Mouse (Mus musculus) heart, adult 2 months (tissue): ENCODE results near the gene Klk10. TPM values are rescaled to one million over a fixed set of nuclear protein-coding genes. Genes with fewer than 3 reads are reported as not detected.

Source experiments
- DNase-seq, 2 experiments: peaks; one replicate each; pipeline ENCODE4 v3.0.0; 2021
- H3K27ac ChIP-seq: fragments of 200-600 bp; 2 replicates; pipeline ENCODE4 v1.8.1; 2022
- H3K27me3 ChIP-seq: fragments of 200-500 bp; 2 replicates; pipeline ENCODE4 v1.6.1; 2012; ENCODE audit warnings: mild to moderate bottlenecking, low read length, inconsistent platforms, mixed read lengths; ENCODE audit not compliant: control insufficient read depth, insufficient read depth
- H3K36me3 ChIP-seq: fragments of 200-500 bp; 2 replicates; pipeline ENCODE4 v1.6.1; 2012; ENCODE audit warnings: low read length, inconsistent platforms; ENCODE audit not compliant: control insufficient read depth, insufficient read depth
- H3K4me1 ChIP-seq: fragments of 200-500 bp; 2 replicates; pipeline ENCODE4 v1.6.1; 2011; ENCODE audit warnings: low read length; ENCODE audit not compliant: control insufficient read depth, insufficient read depth
- H3K4me3 ChIP-seq: fragments of 200-600 bp; 2 replicates; pipeline ENCODE4 v1.8.1; 2022
- H3K79me2 ChIP-seq: fragments of 200-500 bp; replicated peaks from 2 replicates; pipeline ENCODE4 v1.6.1; 2012; ENCODE audit warnings: mild to moderate bottlenecking, inconsistent platforms, low read length, moderate library complexity, mixed read lengths; ENCODE audit not compliant: control insufficient read depth, insufficient read depth
- H3K9ac ChIP-seq: fragments of 200-500 bp; 2 replicates; pipeline ENCODE4 v1.6.1; 2012; ENCODE audit warnings: low read depth, mild to moderate bottlenecking, control low read depth, inconsistent platforms, low read length, mixed read lengths
- CTCF ChIP-seq: fragments of 200-600 bp; IDR thresholded peaks from 2 replicates; pipeline ENCODE4 v1.8.1; 2022; ENCODE audit warnings: antibody characterized with exemption, mild to moderate bottlenecking, moderate library complexity
- EP300 ChIP-seq: fragments of 200-500 bp; IDR thresholded peaks from 2 replicates; pipeline ENCODE4 v1.6.1; 2011; ENCODE audit warnings: low read depth, low read length, control low read depth; ENCODE audit not compliant: insufficient read depth
- POLR2A ChIP-seq: fragments of 200-500 bp; IDR thresholded peaks from 2 replicates; pipeline ENCODE4 v1.6.1; 2011; ENCODE audit warnings: mild to moderate bottlenecking, low read depth, low read length, control low read depth; ENCODE audit not compliant: insufficient read depth
- WGBS: fragments of 180-500 bp; shearing (Covaris S2); methylation state at CpG from one replicate; pipeline ENCODE4 v1.1.7; 2018; 5-methylcytosine and 5-hydroxymethylcytosine counted together
- intact Hi-C: fragments of 180-260 bp; cut with DNase I; formaldehyde crosslinking; loops from one replicate; pipeline ENCODE4 v1.15.1; 2025
- polyA plus RNA-seq: library from polyadenylated mRNA; depleted of rRNA; stranded (reverse); fragments of >200 nt; gene quantifications from 2 replicates; pipeline ENCODE4 v1.2.3, GENCODE M21; 2012; rRNA removed
- total RNA-seq, 2 experiments: library from RNA; stranded (reverse); gene quantifications; 2 replicates each; pipeline ENCODE4 v1.2.3; 2021

Klk10 gene
- total and polyA plus RNA-seq, 3 experiments = 0.27 to 1.8 (median 0.65) TPM

GRCm38 (mm10) chr7:43816746-43817145 lies 35.9 kb downstream of the Klk10 start:
- no peaks in the 10 kb centered on the region for H3K27me3 ChIP-seq
- no peak overlapping the region for H3K4me3 ChIP-seq
- H3K4me1 ChIP-seq = no peaks in the 10 kb centered on the region
- TF ChIP-seq CTCF (no peak), POLR2A (no peak), EP300 (no peak)
- no peaks in the 10 kb centered on the region for H3K79me2 ChIP-seq
- H3K36me3 ChIP-seq = no peaks in the 10 kb centered on the region
- H3K27ac ChIP-seq = no peak overlapping the region
- no peak overlapping the region for H3K9ac ChIP-seq
- DNase-seq = no peak
- intact Hi-C loops = no loop called here

- no peaks in the 10 kb centered on the region for H3K27me3 ChIP-seq
- TF ChIP-seq CTCF (no peak), EP300 (no peak), POLR2A (no peak)
Observed at GRCm38 (mm10) chr7:43821581-43821980, 40.7 kb downstream of the Klk10 start.

DNA sequence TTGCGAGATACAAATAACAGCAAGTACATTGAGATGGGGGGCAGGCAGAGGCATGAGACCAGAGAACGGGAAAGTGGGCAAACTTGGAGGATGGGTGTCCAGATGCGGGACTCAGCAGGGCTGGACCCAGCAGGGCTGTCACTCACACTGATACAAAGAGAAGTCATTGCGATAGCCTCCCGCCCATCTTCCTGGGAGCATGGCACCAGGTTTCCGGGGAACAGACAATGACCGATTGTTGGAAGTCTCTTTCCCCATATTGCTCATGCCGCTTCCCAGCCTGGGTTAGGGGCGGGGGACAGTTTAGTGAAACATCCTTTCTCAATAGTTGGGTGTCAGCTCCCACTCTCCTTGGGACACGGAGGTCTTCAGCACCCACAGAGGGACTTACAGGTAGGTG lies 43.4 kb downstream of the Klk10 start, which contains the start of gene Klk6:
TSS of gene Klk6 (plus strand) at position 301 of the 400 bp plus-strand sequence.
- H3K4me1 ChIP-seq = no peaks in the 10 kb centered on the region
- no peak within 1 kb of the TSS for H3K4me3 ChIP-seq
- no peaks in the 10 kb centered on the region for H3K36me3 ChIP-seq
- no peak within 1 kb of the TSS for H3K9ac ChIP-seq
- H3K27ac ChIP-seq = no peak within 1 kb of the TSS
- DNase-seq = peak in 1 of 2 experiments; percentile 7
- H3K27me3 ChIP-seq = no peaks in the 10 kb centered on the region
- WGBS = 78% methylated on average over 10 of the region's 10 CpGs
- intact Hi-C loops = no loop called here
- no peak for TF ChIP-seq CTCF
- no peak for TF ChIP-seq POLR2A
- no peak for TF ChIP-seq EP300
- no peaks in the 10 kb centered on the region for H3K79me2 ChIP-seq

More at GRCm38 (mm10) chr7:43821581-43821980, 40.7 kb downstream of the Klk10 start:
- Histone ChIP-seq H3K9ac (no peak overlapping the region), H3K79me2 (no peaks in the 10 kb centered on the region), H3K4me3 (no peak overlapping the region), H3K36me3 (no peaks in the 10 kb centered on the region), H3K4me1 (no peaks in the 10 kb centered on the region), H3K27ac (no peak overlapping the region)
- peak in 1 of 2 experiments; percentile 8 for DNase-seq
- intact Hi-C loops = no loop called here
- WGBS = 58% methylated on average over 7 of the region's 7 CpGs

DNA sequence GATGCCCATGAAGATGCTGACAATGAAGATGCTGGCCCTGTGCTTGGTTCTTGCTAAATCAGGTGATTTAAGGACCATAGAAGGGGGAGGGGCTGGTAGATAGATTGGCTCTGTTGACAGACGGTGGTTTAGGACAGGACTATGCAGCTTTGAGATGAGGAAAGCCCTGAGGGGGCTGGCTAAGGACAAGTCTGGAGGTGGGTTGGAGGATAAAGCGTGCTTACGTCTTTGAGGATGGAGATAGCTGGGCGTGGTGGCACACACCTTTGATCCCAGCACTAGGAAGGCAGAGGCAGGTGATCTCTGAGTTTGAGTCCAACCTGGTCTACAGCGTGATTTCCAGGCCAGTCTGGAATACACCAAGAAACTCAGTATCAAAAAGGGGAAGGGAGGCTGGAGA lies 45.2 kb downstream of the Klk10 start:
- Histone ChIP-seq H3K36me3 (no peaks in the 10 kb centered on the region), H3K4me3 (no peak overlapping the region), H3K4me1 (no peaks in the 10 kb centered on the region), H3K79me2 (no peaks in the 10 kb centered on the region), H3K27ac (no peak overlapping the region), H3K9ac (no peak overlapping the region), H3K27me3 (no peaks in the 10 kb centered on the region)
- peak in 1 of 2 experiments; percentile 9 for DNase-seq
- intact Hi-C loops = no loop called here
- TF ChIP-seq EP300 (no peak), POLR2A (no peak), CTCF (no peak)
- 79% methylated on average over 5 of the region's 5 CpGs for WGBS

DNA sequence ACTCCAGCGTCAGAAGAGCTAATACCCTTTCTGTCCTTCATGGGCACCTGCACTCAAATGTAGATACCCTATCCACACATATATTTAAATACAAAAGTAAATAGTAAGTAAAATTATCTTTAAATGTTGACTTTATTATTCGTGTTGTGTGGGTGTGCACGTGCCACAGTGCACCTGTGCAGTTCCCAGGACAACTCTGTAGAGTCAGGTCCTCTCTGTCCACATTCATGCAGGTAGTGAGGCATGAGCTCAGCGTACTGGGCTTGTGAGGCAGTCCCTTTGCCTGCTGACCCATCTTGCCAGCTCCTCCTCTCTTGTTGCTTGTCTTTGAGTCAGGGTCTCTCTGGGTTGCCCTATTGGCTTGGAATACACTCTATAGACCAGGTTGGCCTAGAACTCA lies 46.9 kb downstream of the Klk10 start:
- no peak for TF ChIP-seq EP300
- no peak for TF ChIP-seq CTCF
- no peak overlapping the region for H3K4me3 ChIP-seq
- H3K9ac ChIP-seq = no peak overlapping the region
- H3K27me3 ChIP-seq = no peaks in the 10 kb centered on the region
- 78% methylated on average over 4 of the region's 4 CpGs for WGBS
- H3K36me3 ChIP-seq = no peaks in the 10 kb centered on the region
- H3K27ac ChIP-seq = no peak overlapping the region
- H3K79me2 ChIP-seq = no peaks in the 10 kb centered on the region
- intact Hi-C loops = no loop called here
- DNase-seq = peak in 1 of 2 experiments; percentile 0
- no peaks in the 10 kb centered on the region for H3K4me1 ChIP-seq

- DNase-seq = no peak
- H3K79me2 ChIP-seq = no peaks in the 10 kb centered on the region
- no peak overlapping the region for H3K9ac ChIP-seq
- H3K36me3 ChIP-seq = no peaks in the 10 kb centered on the region
- H3K4me3 ChIP-seq = no peak overlapping the region
- TF ChIP-seq CTCF (no peak), EP300 (no peak)
- H3K27ac ChIP-seq = no peak overlapping the region
- WGBS = 85% methylated on average over 8 of the region's 8 CpGs
- no peaks in the 10 kb centered on the region for H3K27me3 ChIP-seq
- no peaks in the 10 kb centered on the region for H3K4me1 ChIP-seq
- intact Hi-C loops = no loop called here
Observed at GRCm38 (mm10) chr7:43829006-43829405, 48.2 kb downstream of the Klk10 start.

Other genes with a start within 250 kb of the Klk10 start
- 1 to 10 TPM; 2.4 to 3.5 TPM for gene Cd33, start 236.6 kb upstream of the Klk10 start, total RNA-seq
- 7.6 and 7.9 TPM in 2 replicates for gene Cd33, start 236.6 kb upstream of the Klk10 start, polyA plus RNA-seq
- under 1 TPM; 0.86 to 0.93 TPM for gene Zfp658, start 218.8 kb upstream of the Klk10 start, total RNA-seq
- gene Zfp658, start 218.8 kb upstream of the Klk10 start, polyA plus RNA-seq = 0.70 and 1.0 TPM in 2 replicates
- gene Zfp719, start 201.4 kb upstream of the Klk10 start, total RNA-seq = 1 to 10 TPM; 3.8 to 5.9 TPM
- gene Zfp719, start 201.4 kb upstream of the Klk10 start, polyA plus RNA-seq = 1.4 and 3.3 TPM in 2 replicates
- not detected for gene Zfp819, start 173.9 kb upstream of the Klk10 start, total RNA-seq
- gene Zfp819, start 173.9 kb upstream of the Klk10 start, polyA plus RNA-seq = not detected in 2 replicates
- not detected for gene Ceacam18, start 146.3 kb upstream of the Klk10 start, total RNA-seq
- not detected in 2 replicates for gene Ceacam18, start 146.3 kb upstream of the Klk10 start, polyA plus RNA-seq
- gene Siglece, start 120.9 kb upstream of the Klk10 start, total RNA-seq = 1 to 10 TPM; 1.6 to 1.9 TPM
- 1.7 and 2.1 TPM in 2 replicates for gene Siglece, start 120.9 kb upstream of the Klk10 start, polyA plus RNA-seq
- gene Ctu1, start 109.0 kb upstream of the Klk10 start, total RNA-seq = 1 to 10 TPM; 3.1 to 3.2 TPM
- gene Ctu1, start 109.0 kb upstream of the Klk10 start, polyA plus RNA-seq = 2.5 and 3.2 TPM in 2 replicates
- gene Klk14, start 90.6 kb upstream of the Klk10 start, total RNA-seq = under 1 TPM in 1 of 2 experiments, not detected in 1; 0.30 TPM
- 0.44 and 0.45 TPM in 2 replicates for gene Klk14, start 90.6 kb upstream of the Klk10 start, polyA plus RNA-seq
- not detected for gene Klk13, start 68.5 kb upstream of the Klk10 start, total RNA-seq
- gene Klk13, start 68.5 kb upstream of the Klk10 start, polyA plus RNA-seq = 0.18 and 0.35 TPM in 2 replicates
- gene Klk12, start 12.1 kb upstream of the Klk10 start, total RNA-seq = not detected
- gene Klk12, start 12.1 kb upstream of the Klk10 start, polyA plus RNA-seq = not detected in 2 replicates
- under 1 TPM; 0.25 to 0.44 TPM for gene Klk11, start 6.4 kb upstream of the Klk10 start, total RNA-seq
- gene Klk11, start 6.4 kb upstream of the Klk10 start, polyA plus RNA-seq = 0.20 and 0.78 TPM in 2 replicates
- not detected for gene Klk9, start 10.9 kb downstream of the Klk10 start, total RNA-seq
- gene Klk9, start 10.9 kb downstream of the Klk10 start, polyA plus RNA-seq = 0.12 TPM in 2 replicates
- 10 to 100 TPM; 10.6 TPM for gene Klk8, start 16.5 kb downstream of the Klk10 start, total RNA-seq
- 8.5 and 9.0 TPM in 2 replicates for gene Klk8, start 16.5 kb downstream of the Klk10 start, polyA plus RNA-seq
- not detected for gene Klk7, start 30.3 kb downstream of the Klk10 start, total RNA-seq
- gene Klk7, start 30.3 kb downstream of the Klk10 start, polyA plus RNA-seq = 0.08 TPM in 1 of 2 replicates, not detected in the other
- gene Klk6, start 43.5 kb downstream of the Klk10 start, total RNA-seq = not detected
- not detected in 2 replicates for gene Klk6, start 43.5 kb downstream of the Klk10 start, polyA plus RNA-seq
- not detected for gene Klk5, start 60.9 kb downstream of the Klk10 start, total RNA-seq
- gene Klk5, start 60.9 kb downstream of the Klk10 start, polyA plus RNA-seq = not detected in 2 replicates
- gene Klk4, start 100.1 kb downstream of the Klk10 start, total RNA-seq = not detected
- gene Klk4, start 100.1 kb downstream of the Klk10 start, polyA plus RNA-seq = not detected in 2 replicates
- not detected for gene Klk15, start 152.7 kb downstream of the Klk10 start, total RNA-seq
- gene Klk15, start 152.7 kb downstream of the Klk10 start, polyA plus RNA-seq = not detected in 2 replicates
- gene Klk1b8, start 169.6 kb downstream of the Klk10 start, total RNA-seq = not detected
- not detected in 2 replicates for gene Klk1b8, start 169.6 kb downstream of the Klk10 start, polyA plus RNA-seq
- gene Klk1b1, start 185.7 kb downstream of the Klk10 start, total RNA-seq = not detected
- gene Klk1b1, start 185.7 kb downstream of the Klk10 start, polyA plus RNA-seq = not detected in 2 replicates
- not detected for gene Klk1b9, start 195.0 kb downstream of the Klk10 start, total RNA-seq
- gene Klk1b9, start 195.0 kb downstream of the Klk10 start, polyA plus RNA-seq = not detected in 2 replicates
- not detected for gene Klk1b11, start 214.8 kb downstream of the Klk10 start, total RNA-seq
- gene Klk1b11, start 214.8 kb downstream of the Klk10 start, polyA plus RNA-seq = not detected in 2 replicates
- 1 to 10 TPM; 1.5 to 2.6 TPM for gene Klk1b26, start 231.1 kb downstream of the Klk10 start, total RNA-seq
- gene Klk1b26, start 231.1 kb downstream of the Klk10 start, polyA plus RNA-seq = 0.15 and 0.90 TPM in 2 replicates